Mouse (Mus musculus) megakaryocyte-erythroid progenitor cell, adult 5-6 weeks (primary cell): ENCODE data around the gene Tas2r134. TPM values are rescaled to one million over a fixed set of nuclear protein-coding genes. Genes with fewer than 3 reads are reported as not detected.

ENCODE experiments used
- ATAC-seq: replicated peaks from 2 replicates; pipeline ENCODE4 v1.8.0; 2016; ENCODE audit warnings: mild to moderate bottlenecking, inconsistent platforms; ENCODE audit not compliant: severe bottlenecking, poor library complexity, low FRiP score, low TSS enrichment
- total RNA-seq, 2 experiments: library from RNA; stranded (forward) in 1 of 2; stranded (reverse) in 1 of 2; fragments of 200-1000, 215-1000 nt in 1 of 2; fragments of >200 nt in 1 of 2; fragmentation: Nextera tagmentation in 1 of 2; gene quantifications; 2 replicates each; pipeline ENCODE4 v1.2.3; 2014 to 2017

Gene Tas2r134
- total RNA-seq (2014; fragmentation: Nextera tagmentation) (not detected in 2 replicates), total RNA-seq (2017) (not detected in 2 replicates)

DNA sequence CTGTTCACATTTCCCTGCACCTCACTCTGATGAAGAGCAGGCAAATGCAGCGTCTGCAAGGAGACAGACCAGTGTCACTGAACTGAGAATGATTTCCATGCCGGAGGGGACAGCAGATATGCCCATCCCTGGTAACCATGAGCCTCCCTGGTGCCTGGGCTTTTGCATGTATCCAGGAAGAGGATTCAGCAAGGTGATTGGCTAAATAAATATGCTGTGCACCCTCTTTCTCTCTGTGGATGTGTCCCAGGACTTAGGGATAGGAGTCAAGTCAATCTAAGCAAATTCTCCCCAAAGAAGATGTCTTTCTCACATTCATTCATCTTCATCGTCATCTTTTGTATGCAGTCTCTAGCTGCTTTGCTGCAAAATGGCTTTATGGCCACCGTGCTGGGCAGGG, at the start of gene Tas2r134:
Gene Tas2r134 (plus strand): TSS at position 301 of the 400 bp plus-strand sequence.
- ATAC-seq = no peak

DNA sequence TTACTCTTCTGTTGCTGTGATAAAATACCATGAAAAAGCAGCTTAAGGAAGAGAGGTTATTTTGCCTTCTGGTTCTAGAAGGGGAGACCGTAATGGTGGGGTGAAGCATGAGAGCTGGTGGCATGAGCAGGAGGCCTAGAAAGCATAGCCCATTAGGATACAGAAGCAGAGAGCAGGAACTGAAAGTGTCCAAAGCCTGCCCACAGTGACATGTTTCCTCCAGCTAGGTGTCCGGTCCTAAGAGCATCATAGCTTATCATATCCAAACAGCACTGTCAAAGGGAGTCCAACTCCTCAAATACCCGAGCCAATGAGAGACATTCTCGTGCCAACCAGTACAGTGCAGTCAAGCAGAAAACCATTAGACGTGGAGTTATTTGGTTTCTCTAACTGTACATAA, 47.5 kb upstream of the Tas2r134 start:
- ATAC-seq = no peak

DNA sequence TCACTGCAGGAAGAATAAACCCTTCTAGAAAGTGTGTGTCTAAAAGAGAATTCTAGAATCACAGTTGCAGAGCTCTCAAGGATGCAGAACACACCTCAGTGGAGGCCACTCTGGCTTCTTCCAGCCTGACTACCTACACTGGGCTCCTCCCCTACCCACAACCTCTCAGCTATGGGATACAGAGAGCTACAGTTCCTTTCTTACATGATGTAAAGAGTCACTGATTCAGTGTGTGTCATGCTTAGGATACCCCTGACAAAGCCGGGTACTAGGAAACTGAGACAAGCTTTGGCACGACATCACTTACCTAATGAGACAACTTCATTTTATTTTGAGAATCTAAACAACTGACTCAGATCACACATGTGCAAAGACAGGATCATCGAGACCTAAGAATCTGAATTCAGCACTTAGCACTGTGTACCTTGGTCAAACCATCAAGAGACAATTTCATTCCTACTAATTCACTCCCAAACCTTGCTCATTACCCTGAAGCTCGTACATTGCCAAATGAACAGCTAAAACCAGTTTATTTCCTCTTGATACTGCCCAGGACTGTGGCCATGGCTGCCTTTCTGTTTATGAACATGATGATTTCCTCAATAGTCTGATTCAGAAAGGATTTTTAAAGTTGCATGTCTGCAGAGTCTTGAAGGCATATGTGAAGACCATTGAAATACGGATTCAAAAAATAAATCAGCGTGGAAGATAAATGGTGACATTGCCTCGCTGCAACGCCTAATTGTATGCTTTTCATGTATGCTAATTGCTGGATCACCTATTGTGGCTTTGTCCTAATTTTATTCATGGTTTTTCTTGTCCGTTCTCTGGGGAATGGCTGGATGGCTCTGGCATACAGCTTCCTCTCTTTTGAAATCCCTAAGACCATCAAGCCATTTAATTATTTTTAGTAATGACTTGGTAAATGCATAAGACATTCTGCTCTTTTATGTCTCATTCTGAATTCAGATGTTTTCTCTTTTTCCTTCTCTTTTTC, 43.0 kb upstream of the Tas2r134 start:
- ATAC-seq = no peak

DNA sequence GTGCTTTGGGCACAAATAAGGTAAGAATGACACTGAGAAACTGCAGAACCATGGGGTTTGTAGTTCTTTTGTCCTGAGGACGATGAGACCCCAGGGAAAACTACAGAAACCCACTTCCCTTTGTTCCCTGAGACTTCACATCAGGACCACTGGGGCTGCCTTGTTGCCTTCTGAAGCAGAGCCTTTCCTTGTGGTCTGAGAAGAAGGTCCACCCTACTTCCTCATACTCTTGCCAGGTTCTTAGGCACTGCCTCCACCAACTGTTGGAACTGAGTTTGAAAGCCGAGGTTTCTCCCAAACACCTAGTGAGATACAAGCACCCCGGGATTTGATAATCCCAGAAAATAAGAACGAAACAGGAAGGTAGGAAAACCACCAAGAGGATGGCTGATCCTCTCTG, 39.0 kb upstream of the Tas2r134 start:
- ATAC-seq = no peak

DNA sequence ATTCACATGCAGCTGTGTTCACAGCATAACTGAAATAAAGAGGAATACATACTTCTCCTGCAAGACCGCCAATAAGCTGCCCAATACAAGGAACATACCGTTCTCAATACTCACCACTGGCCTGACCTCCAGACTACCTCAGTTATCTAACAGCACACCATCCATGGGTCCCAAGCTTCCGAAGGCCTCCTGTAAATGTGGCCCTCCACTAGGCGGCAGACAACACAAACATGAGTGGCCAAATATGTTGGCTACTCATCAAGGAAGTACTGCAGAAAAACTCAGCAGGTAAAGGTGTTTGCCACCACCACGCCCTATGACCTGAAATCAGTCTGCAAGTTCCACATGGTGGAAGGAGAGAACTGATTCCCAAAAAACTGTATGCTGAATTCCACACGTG, 38.4 kb upstream of the Tas2r134 start:
- no peak for ATAC-seq

DNA sequence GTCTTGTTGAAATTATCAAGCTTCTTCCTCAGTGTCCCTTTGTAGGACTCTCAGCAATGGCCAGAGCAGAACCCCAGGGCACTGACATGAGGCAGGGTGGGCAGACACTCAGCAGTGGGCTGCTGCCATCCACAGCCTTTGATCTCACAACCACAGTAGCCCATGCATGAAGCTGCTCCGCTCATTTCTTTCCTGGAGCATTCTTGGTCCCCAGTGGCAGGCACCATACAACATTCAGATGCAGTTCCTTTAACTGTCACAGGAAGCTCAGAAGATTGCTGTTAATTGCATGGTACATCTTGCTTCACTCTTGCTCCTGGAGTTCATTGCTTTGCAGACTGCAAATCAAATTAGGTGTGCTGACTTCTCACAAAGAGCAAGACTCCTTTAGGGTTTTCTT, 37.7 kb upstream of the Tas2r134 start:
- ATAC-seq = no peak

DNA sequence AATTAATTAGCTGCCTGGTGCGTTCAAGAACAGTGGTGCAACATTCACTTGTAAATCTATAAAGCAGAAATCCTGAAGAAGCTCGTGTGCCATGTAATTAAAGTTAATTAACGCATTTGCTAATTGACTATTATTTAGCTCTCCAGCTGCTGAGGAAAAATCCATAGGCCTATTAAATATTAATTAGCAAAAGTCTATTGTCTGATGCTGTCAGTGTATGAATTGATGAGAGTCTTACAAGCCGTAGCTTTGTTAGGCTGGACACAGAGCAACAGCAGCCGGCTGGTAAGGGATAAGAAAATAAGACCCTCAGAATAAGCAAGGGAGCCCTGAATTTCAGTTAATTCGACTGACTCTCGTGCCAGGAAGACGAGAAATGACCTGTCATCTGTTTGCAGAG, 37.0 kb upstream of the Tas2r134 start:
- ATAC-seq = no peak

DNA sequence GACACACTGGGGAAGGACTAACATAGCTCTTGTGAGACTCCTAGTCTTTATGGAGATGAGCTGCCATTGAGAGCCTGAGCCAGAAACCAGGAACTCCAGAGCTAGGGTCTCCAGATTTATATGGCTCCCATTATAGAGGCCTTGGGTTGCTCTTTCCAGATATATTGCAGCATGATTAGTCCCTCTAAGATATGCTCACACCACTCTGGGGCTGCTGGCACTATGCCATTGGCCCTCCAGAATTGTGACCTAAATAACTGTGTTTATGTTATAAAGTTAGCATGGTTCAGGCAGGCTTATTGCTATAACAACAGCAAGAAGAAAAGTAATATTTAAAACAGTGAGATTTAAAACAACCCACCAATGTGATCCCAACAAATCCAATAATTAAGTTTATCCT, 35.2 kb upstream of the Tas2r134 start:
- ATAC-seq = no peak

DNA sequence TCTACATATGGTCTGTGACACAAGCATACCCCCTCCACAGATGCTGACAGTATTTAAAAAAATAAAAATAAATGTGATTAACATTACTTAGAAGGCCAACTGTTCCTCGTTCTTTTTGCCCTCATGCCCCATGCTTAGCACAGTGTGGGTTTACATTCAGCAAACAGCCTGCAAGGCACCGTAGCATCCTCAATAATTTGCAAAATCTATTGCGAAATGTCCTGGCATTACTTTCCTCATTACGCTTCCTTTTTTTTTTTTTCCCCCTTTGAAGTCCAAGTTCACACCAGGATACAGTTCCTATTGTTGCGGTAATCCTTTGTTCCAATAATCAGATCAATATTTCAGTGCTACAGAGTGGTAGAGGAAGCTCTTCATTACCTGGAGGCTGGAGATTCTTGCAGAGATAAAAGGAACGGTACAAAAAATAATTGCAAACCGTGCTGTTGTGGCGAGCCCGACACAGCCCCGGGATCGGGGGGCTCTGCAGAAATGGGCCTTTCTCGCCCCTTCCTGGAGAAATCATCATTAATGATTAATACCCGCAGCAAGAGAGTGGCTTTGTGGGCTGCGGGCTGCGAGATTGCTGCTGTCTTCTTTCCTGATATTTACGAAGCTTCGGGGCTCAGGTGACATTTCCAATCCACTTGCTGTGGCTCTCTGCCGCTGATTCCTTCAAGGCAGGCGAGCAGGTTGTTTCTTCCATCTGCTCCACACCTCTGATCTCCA, 27.7 kb upstream of the Tas2r134 start:
- ATAC-seq = no peak

DNA sequence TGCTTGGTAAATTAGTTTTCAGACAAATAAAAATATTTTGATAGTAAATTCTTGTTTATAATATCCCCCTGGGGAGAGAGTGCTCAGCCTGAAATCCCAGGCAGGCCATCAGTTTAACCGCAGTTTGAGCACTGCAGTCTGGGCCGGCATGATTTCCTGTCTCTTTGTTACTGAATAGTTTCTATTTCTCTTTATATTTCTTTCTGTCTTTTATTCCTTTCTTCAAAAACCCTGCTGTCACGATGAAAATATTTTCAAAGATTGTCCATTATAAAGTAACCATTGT, 27.2 kb upstream of the Tas2r134 start:
- ATAC-seq = no peak

DNA sequence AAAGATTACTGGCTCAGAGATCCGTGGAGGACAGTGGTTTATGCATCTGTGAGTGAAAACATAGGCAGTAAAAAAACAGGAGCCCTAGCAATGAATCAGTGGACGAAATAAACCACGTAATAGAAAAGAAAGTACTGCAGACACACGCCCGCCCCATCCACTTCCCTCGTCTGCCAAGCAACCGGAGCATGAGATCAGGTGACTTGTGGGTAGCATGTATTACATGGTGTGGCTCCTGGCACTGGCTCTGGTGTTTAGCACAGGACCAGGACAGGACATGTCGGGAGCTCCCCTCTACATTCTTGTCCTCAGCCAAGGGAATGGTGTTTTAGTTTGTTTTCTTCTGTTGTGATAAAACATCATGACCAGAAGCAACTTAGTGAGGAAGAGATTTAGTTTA, 26.4 kb upstream of the Tas2r134 start:
- no peak for ATAC-seq

DNA sequence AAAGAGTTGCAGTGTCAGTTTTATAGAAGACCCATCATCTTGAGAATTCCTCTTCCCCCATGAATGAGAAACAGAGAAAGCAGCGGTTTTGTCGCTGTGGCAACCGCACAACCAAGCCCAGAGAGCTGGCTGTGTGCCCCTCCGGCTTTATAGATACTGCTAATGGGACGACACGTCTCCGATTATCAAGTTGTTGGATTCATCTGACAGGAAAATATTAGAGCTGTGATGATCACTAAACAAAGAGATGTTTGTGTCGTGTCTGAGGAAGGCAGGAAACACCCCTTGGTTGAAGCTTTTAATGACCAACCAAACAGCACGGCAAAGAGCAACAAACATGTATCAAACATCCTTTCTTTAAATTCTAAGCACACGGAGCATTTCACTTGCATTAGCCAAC, 17.0 kb upstream of the Tas2r134 start:
- ATAC-seq = no peak

DNA sequence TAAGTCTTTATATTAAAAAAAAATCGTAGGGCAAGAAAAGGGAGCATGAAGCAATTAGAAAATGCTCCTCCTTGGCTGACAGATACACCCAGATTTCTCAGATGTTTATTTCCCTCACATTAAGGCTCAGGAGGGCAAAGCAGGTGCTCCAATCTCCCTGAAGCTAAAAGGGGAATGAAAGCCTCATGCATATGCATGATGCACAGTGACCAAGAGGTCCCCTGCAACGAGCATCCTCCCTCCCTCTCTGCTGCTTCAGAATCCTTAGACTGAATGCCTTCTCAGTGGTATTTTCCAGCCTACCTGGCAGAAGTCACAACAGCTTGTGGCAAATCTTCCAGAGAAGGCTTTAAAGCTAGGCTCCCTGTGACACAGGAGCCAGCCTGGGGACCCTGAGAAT, 16.4 kb upstream of the Tas2r134 start:
- ATAC-seq = no peak

DNA sequence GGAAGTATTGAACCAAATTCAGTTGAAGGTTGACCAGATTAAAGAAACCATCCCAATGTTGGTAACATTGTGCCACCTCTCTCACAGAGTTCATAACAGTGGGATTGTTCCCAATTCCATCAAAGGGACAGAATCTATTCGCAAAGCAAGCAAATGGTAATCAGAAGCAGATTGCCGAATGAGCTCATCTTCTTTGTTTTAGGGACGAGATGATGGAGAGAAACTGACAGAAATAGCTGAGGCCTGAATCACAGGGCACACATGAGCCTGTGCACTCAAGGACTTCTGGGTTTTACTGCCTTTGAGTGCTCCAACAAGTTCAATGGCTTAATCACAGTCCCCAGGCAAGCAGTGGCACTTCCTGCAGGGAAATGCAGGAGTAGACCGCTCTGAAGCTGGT, 13.6 kb upstream of the Tas2r134 start:
- ATAC-seq = no peak

DNA sequence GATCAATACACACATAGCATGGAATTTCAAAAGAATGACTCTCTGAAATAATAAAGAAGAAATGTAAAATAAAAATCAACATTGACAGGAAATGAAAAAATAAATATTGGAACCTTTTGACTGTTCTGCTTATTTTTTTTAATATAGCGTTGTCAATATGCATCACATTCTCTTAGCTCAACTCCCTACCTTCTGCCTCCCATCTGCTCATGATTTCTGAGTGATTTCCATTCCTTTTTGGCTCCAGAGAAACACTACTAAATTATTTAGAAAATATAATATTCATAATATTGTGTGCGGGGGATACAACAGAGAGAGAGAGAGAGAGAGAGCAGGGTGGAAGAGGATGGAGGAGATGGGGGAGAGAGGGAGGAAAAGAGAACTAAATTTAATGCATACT, 5.4 kb upstream of the Tas2r134 start:
- ATAC-seq = no peak

DNA sequence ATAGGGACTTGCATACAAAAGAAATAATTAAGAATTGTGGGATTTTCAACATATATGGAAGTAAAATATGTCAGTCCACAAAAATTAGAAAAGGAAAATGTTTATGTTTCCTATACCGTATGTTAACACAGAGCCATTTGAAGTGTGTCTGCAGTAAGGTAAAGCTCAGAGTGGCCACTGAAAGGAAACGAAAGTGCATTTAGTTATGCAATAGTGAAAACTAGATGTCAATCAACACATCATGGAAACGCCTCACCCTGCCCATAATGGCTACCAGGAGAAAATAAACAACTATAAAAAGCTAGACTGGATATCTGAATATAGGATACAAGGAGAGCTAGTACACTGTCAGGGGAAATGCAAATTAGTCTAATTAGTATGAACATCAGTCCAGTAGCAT, 1.3 kb upstream of the Tas2r134 start:
- no peak for ATAC-seq

DNA sequence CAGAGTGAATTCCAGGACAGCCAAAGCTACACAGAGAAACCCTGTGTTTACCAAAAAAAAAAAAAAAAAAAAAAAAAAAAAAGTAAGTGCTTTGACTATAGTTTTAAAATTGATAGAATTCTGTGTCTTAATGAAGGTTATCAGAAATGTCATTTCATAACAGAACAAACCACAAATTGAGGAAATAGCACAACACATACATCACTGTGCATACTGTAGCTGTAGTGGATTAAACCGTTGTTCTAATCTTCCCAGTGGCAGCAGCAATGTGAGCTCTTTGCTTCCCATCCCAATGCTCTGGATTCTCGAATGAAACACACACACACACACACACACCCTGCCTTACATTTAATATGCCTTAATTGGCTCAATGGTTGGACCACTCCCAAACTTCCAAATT, 4.1 kb downstream of the Tas2r134 start:
- no peak for ATAC-seq

DNA sequence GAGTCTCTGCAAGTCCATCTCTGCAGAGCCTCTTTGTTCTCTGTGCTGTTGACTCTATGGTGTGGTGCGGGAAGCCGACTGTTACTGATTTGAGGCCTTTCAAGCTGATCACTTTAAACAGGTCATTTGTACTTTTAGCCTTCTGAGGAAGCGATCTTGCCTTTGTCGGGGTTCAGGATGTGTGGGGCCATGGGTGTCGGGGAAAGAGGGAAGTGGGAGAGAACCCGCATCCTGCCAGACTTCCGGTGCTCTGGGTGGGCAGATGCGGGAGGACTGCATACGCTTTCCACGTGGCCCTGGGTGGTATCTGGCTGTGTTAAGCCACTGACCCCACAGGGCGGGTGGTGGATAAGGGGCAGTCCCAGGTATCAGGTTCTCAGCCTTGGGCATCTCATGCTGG, 10.4 kb downstream of the Tas2r134 start:
- no peak for ATAC-seq

DNA sequence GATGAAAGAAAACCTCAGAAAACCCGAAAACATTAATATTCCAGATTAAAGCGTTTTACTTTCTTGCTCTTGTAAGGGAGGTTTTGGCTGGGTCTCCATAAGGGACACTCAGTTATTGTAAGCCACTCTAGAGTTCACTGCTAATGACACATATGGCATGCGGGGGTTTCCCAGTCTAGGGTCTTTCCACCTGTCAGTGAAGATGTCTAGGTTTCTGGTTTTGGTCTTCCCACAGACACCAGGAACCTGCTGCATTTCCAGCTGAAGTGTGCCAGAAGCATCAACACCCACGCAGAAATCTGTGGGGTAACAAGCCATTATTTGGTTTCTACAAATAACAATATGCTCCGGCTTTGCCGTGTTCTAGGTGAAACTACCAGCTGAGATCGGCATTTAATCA, 14.3 kb downstream of the Tas2r134 start:
- ATAC-seq = no peak

DNA sequence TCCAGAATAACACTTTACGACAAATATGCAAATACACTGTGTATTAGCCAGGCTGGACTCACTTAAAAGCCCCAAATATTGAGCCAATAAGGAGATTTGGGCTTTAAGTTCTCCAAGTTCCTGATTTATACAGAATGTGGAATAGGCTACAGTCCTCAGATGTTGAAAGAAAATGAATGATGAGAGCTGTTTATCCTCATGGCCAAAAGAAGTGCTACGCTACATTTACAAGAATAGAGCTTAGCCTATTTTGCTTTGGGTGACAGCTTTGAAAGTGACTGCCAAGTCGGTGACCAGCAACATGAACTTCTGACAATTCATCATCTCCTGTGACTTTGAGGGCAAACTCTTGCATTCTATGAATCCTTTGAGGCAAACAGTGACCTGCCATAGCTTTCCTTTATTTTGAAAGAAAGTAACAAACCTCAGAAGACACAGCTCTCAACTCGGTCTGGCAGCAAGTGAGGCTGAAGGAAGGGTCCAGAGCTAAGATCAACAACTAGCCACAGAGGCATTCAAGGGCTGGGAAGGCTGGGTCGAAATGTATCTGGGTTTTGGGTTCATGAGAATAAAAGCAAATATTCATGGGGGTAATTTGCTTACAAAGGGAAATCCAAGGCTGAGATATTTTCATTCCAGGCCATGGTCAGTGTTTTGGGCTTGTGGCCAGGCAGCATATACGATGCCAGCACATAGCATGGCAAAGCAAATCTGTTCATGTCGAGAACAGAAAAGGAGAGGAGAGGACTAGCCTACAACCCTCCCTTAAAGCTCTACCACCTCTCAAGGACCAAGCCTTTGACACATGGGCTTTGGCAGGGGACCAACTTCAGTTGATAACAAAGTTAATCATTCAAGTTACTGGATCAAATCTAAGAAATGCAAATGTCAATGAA, 16.2 kb downstream of the Tas2r134 start:
- no peak for ATAC-seq
